Mouse (Mus musculus) megakaryocyte progenitor cell, adult 5-6 weeks (primary cell): ENCODE results near the gene Paqr4. TPM values are rescaled to one million over a fixed set of nuclear protein-coding genes. Genes with fewer than 3 reads are reported as not detected.
A peak's percentile ranks its signal among the peaks of the same experiment; 100 is the strongest.

Source experiments
- ATAC-seq: replicated peaks from 2 replicates; pipeline ENCODE4 v1.8.0; 2016; ENCODE audit warnings: mild to moderate bottlenecking, moderate TSS enrichment, inconsistent platforms; ENCODE audit not compliant: poor library complexity
- total RNA-seq, 2 experiments: library from RNA; stranded (forward) in 1 of 2; stranded (reverse) in 1 of 2; fragments of 157-497, 149-512 nt in 1 of 2; fragments of 200-1000 nt in 1 of 2; gene quantifications; 2 replicates each; pipeline versions ENCODE4 v1.2.3 to v1.2.4; 2015 to 2017

The Paqr4 gene
- total RNA-seq, 2 experiments from 2014 or later, result 1.3 to 2.4 TPM

GRCm38 (mm10) chr17:23749400-23750191 lies 8.9 kb upstream of the Paqr4 start:
- ATAC-seq, result no peak

GRCm38 (mm10) chr17:23748631-23749391 lies 8.1 kb upstream of the Paqr4 start:
- peak; percentile 71 for ATAC-seq

GRCm38 (mm10) chr17:23748026-23748425 lies 7.4 kb upstream of the Paqr4 start:
- no peak for ATAC-seq

DNA sequence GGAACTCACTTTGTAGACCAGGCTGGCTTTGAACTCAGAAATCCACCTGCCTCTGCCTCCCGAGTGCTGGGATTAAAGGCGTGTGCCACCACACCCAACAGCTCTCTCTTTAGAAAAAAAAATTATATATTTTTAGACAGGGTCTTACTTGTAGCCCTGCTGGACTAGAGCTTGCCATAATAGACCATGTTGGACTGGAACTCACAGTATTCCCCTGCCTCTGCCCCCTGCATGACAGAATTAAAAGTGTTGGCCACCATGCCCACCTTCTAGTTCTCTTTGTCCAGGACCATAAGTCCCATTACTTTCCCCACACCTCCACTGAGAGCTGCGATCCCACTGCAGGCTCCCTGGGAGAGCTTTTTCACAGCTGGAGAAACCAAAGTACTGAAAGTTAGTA lies 6.8 kb upstream of the Paqr4 start:
- ATAC-seq, result no peak

DNA sequence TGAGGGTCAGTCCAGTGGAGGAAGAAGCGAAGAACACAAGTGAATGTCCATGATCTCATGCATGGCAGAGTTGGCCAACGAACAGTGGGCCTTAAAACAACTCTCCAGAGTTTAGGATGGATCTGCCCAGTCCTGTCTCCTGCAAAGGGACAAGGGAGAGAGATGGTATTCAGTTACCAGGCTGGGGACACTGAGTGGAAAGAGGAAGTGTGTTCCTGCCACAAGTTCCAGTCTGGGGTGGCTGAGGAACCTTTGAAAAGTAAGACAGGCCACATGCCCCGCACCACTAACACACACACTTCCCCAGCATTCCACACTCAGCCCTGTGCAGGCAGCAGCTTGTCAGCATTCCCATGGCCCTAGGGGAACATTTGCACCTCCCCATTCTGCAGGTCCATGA lies 6.1 kb upstream of the Paqr4 start:
- peak; percentile 48 for ATAC-seq

- ATAC-seq, result peak; percentile 8; the same call in 1 of the 2 replicates
These were observed 5.6 kb upstream of the Paqr4 start for GRCm38 (mm10) chr17:23746311-23746710.

DNA sequence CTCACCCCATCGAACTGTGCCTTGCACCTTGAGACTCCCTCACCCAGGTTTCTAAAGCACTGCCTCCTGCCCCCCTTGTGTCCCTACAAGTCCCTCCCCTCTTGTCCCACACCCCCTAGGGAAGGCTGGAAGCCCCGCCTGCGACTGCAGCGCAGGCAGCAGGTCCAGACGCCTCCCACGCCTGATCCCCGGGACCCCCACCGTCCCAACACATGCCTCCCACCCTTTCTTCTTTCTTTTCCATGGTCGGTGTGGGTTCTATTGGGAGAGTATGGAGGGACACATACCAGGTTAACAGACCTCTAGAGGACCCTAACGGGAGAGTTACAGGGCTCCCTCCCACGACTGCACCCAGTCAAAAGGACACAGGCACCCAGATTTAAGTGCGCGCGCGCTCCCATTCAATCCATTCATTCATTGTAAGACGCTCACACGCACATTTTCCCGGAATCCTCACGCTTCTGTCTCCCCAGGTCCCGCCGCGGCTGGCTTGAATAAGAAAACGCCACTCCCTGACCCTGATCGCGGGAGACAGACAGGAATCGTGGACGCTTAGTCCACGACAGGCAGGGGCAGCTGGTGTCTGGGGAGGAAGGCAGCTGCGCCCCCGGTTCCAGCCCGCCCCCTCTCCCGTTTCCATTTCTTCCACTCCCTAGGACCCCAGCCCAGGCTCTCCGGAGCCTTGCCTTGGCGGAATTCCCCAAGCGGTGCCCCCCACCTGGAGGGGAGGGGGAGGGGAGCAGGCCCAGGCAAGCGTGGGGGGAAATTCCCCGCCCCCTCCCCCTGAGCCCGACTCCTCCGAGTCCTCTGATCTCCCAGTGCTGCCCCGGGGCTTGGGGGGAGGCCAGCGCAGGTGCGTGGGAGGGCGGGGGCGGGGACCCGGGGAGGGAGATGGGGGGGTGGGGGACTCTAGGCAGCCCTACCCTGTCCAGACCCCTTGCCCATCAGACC lies 4.9 kb upstream of the Paqr4 start, which contains the start of gene Kremen2:
Gene Kremen2 (minus strand): TSS at position 533 of the 951 bp plus-strand sequence.
- no peak for ATAC-seq

DNA sequence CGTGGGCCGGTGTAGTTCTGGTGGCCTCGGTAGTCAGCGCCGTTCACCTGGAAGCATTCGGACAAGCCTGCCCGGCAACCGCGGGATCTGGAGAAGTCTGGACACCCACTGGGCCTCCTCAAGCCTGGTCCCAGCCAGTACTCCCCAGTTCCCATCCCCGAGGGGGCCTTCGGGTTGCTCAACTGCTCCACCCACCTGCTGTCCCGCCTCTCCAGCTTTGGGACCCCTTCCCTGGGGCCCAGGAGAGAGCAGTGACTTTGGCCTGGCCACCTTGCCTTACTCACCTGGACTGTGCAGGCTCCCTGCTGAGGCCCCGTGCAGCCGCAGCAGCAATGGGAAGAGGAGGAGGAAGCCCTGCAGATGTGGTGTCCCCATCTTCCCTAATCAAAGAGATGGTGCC lies 4.0 kb upstream of the Paqr4 start:
- no peak for ATAC-seq

DNA sequence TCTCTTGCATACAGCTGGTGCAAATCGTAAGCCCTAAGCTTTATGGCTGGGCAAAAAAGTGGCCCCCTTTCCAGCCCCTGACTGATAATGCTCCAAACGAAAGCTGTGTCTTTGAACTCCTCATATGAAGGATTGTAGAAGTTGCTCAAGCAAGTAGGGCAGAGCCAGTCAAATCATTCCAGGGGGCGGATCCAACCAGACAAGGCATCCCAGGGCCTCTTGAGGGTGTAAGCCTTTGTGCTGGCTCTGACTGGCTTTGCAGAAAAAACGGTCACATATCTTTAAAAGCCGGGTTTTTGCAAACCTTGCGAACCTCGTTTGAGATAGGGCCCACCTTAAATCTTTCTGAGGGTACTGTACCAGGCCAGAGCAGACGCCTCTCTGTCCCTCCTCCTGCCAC lies 3.4 kb upstream of the Paqr4 start:
- no peak for ATAC-seq

DNA sequence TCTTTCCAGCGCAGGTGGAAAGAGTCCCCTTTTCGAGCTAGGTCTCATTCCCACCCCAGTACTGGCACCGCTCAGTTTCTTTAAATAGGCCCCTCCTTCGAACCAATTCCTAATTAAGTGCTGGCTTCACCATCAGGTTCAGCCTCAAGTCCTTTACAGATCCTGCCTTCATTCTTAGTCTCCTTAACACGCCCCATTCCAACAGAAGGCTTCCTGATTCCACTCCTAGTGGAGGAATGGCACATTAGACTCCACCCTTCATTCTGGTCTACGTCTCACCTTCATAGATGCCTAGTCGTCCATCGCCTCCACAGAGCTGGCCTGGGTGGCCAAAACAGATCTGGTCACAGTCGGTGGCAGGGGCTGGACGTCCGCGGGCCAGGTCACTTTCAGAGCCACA lies 2.3 kb upstream of the Paqr4 start:
- ATAC-seq, result no peak

GRCm38 (mm10) chr17:23742210-23742793 lies 1.6 kb upstream of the Paqr4 start:
- no peak for ATAC-seq

DNA sequence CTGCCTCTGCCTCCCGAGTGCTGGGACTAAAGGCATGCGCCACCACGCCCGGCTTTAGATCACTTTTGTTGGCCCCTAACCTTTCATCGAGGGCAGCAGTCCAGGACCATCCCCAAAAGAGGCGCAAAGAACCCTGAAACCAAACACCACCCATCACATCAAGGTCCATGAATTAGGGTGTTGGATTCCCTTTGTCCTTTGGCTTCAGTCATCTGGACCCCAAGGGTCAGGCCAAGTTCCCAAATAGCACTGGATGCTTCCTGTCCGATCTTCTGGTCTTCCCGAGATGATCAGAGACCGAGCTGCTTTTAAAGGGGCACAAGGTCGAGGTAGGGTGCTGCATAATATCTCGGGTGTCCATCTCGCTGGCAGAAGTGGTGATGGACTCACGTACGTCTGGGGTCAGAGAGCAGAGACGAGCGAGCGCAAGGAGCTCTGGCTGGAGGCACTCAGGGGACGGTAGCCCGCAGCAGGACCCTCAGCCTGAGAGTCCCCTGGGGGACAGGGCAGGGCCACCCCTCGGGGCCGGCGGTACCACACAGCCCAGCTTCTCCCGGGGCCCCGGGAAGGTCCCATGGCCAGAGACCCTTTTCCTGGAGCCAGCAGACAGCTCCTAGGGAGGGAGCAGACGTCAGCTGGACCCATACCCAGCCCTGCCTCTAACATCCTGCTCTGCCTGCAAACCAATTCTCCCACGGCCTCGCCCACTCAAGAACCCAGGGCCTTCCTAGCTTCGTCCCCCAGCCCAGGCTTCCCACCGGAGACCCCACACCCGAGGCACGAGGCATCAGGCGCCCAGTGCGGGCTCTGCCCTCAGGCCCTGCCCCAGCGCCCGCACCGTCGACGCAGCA lies 917 bp upstream of the Paqr4 start:
- ATAC-seq, result no peak

DNA sequence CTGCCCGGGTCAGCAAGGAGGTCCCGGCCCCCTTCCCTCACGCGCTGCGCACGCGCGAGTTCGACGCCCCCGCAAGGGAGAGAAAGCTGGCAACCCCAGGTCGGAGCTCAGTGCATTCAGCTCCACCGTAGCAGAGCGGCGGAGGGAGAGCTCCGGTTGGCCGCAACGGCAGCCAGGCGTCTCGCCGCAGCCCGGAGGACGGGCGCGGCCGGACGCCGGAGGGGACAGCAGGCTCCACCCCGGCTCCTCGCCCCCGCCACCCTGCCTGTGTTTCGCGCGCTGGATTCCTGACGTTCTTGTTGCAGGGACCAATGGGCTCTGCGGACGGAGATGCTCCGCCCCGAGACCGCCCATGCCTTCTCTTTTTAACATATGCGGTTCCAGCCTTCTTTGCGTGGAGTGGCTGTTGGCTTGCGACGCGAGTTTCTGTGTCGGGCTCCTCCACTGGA lies 507 bp downstream of the Paqr4 start:
- peak; percentile 78 for ATAC-seq

DNA sequence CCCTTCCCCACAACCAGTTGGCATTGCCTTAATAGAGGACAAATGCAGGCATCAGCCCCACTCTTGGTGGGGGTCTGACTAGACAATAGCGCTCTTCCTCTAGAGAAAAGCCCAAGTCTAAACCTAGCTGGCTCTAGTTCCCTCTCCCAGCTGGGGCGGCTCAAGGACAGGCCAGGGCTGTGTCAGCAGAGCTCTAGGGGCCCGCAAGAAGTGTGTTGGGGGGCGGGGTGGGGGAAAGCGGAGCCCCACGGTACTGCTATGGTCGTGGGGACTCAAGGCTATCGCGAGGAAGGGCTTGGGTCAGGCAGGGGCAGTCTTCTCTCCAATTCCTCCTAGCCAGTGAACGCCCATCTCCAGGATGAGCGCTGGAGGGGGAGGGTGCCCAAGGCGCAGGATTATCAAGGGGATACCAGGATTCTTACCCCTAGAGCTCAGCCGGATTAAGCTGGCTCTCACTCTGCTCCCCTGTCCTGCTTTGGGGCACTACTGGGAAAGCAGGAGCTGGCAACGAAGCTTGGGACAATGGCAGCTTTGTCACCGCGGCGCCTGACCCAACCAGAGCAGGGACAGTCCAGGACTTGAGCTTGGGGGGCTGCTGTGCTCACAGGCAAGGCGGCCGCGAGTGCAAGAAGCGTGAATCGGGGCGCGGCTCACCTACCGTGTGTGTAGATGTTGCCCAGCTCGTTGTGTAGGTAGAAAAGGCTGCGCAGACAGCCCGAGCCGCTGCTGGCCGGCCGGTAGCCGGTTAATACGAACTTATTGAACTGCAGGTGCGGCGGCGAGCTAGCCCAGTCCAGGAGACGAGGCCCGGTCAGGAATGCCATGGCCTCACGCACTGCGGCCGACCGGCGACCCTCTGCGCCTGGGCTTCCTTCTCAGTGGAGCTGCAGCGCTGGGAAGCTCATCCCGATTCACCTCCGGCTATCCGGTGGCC lies 1.2 kb downstream of the Paqr4 start:
- ATAC-seq, result no peak

GRCm38 (mm10) chr17:23738836-23739201 lies 1.8 kb downstream of the Paqr4 start:
- no peak for ATAC-seq

GRCm38 (mm10) chr17:23737493-23738445 lies 2.9 kb downstream of the Paqr4 start:
- peak; percentile 40; the same call in 1 of the 2 replicates for ATAC-seq

DNA sequence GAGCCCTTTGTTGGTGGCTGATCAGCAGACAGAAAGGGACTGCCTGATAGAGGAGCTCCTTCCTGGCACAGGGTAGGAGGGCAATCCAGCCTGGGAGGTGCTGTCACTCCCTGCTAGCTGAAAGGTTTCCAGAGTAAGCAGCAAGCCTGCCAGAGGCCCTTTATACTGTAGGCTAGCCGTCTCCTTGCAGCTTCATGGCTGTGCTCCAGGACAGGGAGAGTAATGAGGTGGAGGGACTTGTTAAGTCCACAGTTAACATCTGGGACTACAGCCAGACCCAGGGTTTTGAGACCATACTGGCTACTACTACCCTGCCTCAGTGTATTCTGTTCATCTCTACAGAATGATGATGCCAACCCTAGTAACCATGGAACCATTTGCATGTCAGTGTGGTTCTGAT lies 6.3 kb downstream of the Paqr4 start:
- no peak for ATAC-seq
